Mouse (Mus musculus): ENCODE results near the gene Heyl.
A peak's percentile ranks its signal among the peaks of the same experiment; 100 is the strongest.

The Heyl gene

DNA sequence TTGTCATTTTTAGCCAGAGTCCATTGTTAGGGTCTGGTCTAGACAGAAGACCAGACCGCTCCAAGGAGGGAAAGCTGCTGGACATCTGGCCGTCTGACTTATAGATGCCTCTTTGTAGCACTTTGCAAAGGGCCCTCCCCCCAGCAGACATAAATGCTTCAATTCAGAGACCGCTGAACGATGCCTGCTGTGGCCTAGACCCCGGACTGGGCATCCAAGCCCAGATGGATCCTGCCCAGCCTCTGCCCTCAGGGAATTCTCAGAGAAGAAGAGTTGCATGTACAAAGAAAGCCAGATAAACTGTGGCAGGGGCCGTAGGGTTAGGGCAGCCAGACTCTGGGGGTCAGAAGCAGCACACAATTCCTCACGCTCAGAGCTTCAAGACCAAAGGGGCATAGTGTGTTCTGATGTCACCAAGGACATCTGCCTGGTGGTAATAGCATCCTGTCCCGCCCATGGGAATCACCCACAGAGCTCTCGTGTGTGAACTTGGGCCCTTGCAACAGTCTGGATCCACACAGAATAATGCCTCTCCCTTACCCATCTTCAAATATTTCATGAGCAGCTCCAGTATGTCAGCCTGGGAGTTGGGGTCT, 2.6 kb downstream of the Heyl start:
- DNase-seq: peak; percentile 54

DNA sequence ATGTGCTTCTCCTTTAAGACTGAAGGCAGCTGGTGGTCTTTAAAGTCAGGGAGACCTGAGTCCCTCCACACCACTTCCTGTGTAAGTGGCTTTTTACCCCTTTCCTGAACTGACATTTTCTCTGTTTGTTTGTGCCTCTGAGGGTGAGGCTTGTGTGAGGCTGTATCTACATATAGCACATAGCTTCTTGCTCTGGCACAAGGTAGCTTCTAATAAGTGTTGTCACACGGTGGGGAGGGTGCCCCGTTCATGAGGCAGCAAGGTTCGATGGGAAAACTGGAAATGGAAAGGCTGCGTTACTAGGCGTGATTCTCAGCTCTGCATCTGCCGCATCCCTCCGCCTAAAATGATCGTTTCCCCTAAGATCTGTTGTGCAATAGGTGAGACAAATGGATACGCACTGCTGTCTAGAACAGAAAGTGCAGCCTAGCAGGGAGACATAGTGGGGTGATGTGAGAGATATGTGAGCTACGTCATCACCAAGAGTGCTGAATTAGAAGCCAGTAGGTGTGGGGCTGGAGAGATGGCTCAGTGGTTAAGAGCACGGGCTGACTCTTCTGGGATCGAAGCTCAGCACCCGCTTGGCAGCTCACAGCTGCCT, 3.2 kb downstream of the Heyl start:
- no peak for DNase-seq

DNA sequence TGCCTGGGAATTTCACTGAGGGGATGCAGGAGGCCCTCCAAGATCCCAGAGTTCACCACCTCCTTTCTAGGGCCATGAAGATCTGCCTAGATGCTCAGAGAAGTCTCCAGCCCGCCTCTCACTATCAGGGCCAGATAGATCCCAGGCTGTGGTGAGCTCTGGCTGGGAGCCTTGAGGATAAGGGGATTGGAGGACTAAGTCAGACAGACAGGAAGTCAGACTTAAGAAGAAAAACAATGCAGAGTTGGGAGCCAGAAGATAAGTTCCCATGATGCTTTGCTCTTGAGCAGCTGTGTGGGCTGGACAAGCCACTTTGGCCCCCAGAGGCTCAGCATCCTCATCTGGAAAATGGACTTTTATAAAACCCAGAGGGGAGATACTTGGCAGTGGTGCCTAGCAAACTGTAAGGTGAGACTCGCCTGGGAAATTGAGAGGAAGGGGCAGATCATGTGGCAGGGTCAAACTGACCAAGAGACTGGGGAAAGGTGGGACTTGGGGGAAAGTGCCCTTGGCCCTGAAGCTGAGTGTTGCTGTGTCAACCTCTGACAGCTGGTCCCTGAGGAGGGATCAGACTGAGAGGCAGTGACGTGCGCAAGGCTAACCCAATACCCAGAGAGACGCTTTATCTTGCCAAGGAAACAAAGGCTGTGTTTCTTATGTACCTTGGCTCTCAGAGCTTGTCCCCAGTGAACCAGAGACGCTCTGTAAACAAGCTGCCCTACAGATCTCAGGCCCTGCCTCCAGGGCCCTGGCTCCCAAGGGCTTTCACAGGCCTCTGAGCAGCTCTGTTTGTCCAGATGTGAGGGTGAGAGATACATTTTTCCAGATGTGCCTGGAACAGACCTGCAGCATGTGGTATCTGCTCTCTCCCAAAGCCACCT, 4.3 kb downstream of the Heyl start:
- DNase-seq: peak; percentile 34

DNA sequence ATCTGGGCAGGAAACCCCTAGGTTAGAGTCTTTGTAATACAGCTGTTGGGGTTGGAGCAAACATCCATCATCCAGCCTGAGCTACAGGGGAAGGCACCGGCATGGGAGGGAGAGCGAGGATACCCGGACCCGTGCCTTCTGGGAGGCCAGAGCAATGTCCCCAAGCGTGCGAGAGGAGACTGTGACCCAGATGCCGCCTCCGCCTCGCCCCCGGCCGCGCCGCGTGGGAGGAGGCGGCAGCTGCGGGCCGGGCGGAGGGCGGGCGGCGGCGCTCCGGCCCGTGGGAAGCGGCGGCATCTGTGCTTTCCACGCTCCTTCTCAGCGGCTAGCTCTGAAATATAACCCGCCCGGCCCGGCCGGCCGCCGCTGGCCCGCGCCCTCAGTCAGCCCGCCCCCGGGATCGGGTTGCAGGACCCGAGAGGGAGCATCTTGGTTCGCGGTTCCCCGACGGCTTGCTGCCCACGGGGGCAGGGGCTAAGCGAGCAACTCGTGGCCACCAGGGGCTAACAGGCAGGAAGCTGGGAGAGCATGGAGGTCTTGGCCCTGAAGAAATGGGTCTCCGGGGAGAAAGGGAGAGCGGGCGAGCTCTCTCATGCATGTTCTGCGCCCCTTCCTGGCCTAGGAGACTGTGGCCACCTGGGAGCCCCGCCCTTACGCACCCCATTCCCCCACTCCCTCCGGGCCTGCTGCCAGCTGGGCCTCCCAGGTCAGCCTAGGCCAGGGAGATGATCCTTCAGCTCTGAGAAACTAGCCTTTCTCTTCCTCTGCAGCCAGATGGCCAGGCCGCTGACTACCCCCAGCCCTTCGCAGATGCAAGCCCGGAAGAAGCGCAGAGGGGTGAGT, 6.2 kb downstream of the Heyl start:
- peak; percentile 83 for DNase-seq

DNA sequence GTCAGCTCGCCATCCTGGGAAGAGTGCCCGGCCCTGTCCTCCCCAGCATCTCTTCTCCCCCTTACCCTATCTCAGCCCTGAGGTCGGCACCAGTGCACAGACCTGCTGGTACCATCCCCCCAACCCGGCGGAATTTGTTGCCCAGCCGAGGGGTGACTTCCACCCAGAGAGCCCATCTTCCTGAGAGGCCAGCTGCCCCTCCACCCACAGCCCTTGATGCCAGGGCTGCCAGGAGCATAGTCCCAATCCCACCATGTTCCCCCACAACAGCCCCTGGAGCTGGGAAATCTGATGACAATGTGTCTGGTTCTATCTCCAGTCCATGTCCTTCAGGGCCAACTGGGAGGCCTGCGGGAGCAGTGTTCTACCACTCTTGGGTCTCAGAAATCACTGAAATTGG, 12.9 kb downstream of the Heyl start:
- no peak for DNase-seq

DNA sequence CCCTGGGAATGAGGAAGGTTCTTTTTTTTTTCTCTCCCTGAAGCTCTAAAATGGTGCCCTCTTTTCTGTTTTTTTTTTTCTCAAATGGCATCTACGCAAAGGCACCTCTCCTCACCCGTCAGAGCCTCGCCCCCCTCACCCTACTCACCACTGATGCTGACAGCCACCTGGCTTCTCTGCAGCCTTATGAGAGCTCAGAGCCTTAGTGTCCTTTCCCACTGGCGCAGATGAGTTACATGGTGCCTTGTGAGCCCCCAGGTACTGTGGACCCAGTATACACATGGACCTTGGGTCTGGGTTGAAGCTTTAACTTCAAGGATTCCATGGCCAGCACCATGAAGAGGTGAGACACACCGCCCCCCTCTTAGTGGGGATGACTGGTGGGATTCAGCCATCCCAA, 13.3 kb downstream of the Heyl start:
- DNase-seq: no peak

DNA sequence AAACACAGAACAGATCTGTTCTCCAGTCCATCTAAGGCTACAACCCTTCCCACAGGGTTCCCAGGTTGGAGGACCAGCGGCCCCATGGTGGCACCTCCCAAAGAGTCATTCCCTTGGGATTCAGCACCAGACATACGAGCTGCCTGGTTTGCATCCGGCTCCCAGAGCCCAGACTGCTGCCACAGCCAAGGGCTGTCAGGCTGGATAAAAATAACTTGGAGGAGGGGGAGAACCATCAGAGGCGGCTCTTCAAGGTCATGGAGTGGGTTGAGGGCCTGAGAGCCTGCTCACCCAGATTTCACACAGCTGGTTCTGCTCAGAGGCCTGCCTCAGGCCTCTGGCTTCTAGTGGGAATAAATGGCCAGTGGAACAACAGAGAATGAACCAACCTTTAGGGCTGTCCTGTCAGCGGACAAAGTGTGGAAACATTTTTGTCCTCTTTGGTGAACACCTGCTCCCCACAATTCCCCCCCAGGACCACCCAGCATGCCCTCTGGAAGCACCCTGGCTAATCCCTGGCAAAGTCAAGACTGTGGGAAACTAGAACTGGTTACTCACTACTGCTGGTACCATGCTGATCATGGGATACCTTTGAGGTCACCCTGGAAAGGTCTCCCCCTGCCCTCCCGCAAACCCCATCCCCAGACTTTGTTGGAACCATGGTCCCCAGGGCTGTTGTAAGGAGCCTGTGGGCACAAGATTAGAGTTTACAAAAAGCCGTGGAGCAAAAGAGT, 14.0 kb downstream of the Heyl start:
- peak; percentile 39 for DNase-seq

DNA sequence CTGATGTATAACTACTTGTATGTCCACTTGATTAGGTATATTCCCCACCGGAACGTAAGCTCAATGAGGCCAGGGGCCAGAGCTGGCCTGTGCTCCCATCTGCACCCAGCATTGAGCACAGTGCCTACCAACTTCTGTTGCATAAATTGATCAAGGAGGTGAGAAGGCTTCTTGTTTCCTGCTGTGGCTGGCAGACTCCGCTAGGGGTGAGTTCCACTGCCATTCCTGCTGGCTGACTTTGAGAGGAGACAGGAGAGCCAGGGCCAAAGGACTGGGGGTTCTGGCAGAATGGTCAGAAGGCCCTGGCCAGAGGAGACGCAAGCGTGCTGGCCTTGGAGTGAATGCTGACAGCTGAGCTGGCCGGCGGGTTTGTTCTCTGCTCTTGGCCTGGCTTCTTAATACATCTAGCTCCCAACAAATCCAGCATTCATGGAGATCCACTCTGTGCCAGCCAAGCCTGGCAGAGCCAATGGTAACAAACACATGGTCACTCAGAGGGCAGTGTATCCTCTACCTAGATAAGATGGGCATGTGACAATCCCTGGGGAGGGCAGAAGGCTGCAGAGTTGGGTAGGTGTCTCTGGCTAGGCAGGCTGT, 15.7 kb downstream of the Heyl start:
- no peak for DNase-seq

DNA sequence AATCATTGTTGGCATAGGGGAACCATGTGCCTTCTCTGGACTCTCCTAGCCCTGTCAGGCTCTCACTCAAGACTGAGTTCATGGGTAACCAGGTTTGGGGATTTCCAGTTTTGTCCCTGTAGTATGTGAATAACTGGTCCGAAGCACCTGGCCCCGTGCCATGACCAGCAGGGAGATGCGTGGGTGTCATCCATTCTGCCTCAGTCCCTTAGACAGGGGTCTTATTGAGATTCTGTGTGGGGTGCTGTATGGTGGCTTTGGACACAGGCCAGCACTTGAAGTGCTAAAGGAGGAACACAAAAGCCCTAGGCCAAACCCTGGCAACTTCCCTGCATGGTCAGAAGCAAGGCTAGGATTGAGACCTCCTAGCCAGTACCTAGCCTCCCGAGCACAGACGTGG, 18.9 kb downstream of the Heyl start:
- no peak for DNase-seq

DNA sequence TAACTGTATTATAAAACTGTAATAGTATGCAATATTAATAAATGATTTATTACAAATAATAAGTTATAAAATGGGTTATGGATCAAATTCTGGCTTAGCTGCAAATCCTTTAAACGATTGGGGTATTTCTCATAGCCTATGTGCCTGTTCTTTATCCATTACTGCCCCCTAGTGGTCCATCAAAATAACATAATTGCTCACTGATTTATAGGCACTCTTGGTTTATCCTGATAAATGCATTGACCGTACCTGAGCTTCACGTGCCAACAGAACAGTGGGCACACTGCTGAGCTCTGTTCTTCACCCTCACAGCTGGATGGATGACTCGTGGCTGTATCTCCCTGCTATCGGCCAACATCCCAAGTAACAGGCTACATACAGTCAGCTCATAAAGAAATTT, 21.3 kb downstream of the Heyl start:
- DNase-seq: peak; percentile 72

DNA sequence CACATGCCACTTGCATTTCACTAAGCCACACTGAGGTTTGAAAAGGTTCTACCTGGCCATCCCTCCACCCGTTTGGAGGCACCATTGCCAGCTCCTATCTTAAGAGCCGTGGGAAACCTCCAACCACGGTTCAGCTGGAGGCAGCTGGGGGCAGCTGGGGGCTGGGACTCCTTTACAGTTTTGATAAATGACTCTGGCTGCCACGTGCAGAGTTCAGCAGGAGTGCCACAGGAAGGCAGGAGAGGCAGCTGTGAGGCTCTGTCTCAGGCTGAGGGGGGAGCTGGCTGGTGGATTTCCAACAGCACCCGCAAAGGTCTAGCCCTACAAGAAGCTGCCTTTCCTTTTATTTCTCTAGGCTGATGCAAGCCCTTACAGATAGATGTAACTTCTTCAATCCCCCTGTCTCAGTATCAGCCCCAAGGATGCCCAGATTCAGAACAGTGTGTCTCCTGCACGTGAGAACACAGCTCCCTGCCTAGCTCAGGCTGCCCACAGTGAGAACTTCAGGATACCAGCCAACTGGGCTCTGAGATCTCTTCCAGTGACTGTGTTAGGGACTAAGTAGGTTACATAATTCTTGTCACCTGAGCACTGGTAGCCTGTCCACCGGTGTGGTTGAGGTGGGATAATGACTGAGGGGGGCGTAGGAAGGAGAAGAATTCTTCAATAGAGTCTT, 26.9 kb downstream of the Heyl start:
- peak; percentile 79 for DNase-seq

DNA sequence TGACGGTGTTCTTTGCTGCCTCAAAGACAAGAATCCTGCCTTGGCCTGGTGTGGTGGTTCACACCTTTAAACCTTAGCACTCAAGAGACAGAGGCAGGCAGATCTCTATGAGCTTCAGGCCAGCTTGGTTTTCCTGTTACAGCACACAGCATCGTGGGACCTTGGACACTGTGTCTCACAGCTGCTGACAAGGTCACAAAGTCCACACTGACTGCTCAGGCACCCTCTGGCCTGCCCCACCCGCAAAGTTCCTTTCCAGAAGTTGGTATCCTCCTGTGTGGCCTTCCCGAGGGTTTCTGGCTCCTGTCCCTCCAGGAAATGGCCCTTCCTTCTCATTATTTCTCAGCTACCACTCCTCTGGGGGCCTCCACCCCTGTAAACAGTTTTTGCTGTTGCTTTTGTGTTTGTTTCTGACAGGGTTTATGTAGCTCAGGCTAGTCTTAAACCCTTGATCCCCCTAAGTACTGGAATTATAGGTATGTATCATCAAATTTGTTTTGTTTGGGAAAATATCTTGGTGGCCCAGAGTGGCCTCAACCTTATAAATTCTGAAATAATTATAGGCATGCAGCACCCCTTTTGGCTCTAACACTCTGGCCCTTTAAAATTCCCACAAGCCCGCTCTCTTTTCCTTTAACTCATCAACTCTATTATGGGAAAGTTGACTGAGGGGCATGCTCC, 28.5 kb downstream of the Heyl start, which contains the start of gene Pabpc4:
TSS of gene Pabpc4 (plus strand) at position 631 of the 681 bp plus-strand sequence.
- DNase-seq: no peak

DNA sequence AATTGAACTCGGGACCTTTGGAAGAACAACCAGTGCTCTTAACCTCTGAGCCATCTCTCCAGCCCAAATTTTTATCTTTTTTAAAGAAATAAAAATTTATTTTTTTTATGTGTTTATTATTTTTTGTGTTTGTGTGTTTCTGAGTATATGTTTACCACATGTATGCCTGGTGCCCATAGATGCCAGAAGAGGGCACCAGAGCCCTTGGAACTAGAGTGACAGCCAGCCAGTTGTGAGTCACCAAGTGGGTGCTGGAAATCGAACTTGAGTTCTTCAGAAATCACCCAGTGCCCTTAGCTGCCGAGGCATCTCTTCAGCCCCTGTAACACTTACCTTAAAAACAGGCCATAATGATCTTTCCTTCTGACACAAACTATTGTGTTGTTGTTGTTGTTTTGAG, 37.7 kb downstream of the Heyl start:
- no peak for DNase-seq

DNA sequence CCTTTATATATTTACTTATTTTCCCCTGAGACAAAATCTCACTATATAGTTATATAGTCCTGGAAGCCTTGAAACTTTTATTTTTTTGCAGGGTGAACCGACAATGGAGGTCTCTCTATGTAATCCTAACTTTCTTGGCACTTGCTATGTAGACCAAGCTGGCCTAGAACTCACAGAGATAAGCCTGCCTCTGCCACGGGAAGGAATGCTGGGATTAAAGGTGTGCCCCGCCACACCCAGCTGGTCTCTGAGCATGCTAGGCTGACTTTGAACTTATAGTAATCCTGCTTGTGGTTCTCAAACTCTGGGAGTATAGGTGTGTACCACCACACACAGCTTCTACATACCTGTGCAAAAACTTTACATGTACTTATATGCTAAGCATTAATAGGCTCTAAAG, 46.8 kb downstream of the Heyl start:
- DNase-seq: no peak

DNA sequence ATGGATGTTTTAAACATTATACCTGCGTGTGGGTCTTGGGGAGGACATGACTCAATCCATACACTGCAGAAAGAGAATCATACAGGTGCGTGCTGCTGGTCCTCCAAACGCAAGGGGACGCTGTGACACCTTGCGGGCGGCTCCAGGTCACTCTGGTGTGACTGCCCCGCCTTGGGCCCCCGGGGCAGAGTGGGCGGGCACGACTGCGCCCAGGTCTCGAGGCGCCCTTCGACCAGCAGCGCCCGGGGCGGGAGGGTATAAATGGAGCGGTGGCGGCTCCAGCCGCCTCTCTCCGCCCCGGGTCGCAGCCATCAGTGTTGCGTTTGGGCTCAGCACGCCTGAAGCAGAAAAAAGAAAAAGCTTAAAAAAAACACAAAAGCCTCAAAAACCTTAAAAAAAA, 49.1 kb downstream of the Heyl start:
- DNase-seq: peak; percentile 95

DNA sequence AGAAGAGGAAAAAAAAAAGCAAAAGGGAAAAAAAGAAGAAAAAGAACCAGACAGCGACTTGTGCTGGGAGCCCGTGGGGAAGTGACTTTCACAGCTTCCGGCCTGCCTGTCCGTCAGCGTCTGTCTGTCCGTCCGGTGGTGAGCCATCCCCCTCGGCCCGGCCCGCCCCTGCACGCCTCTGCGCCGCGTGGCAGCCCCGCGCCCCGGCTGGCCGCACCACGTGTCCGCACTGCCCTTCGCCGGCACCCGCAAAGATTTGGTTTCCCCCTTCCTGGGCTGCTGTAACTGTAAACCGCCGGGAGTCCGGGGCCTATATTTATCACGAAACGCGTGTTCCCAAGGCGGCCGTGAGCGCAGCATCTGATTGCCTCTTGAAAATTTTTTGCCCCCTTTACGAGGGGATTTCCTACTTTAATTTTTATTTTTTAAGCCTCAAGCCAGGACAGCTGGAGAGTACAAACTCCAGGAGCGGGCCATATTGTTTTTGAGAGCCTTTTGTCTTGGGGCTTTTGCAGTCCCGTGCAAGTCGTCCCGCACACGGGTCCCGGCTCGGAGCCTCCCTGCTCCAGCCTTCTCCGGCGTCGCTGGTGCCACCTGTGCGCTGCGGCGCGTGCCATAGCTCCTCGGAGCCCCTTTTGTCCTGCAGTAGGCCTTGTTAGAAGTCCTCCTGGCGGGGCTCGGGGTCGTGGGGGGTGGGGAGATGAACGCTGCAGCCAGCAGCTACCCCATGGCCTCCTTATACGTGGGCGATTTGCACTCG, 49.7 kb downstream of the Heyl start:
- DNase-seq: peak; percentile 32

DNA sequence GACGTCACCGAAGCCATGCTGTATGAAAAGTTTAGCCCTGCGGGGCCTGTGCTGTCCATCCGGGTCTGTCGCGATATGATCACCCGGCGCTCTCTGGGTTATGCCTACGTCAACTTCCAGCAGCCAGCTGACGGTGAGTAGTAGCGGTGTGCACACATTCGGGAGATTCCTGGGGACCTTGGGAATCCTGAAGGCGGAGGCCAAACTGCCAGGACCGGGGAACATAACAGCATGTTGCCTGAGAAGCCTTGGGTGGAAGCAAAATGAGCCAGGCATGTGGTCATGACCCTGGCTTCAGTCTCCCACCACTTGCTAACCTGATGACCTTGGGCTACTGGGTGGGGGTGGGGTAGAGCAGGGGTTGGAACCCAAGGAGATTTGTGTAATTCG, 50.3 kb downstream of the Heyl start:
- peak; percentile 35 for DNase-seq

DNA sequence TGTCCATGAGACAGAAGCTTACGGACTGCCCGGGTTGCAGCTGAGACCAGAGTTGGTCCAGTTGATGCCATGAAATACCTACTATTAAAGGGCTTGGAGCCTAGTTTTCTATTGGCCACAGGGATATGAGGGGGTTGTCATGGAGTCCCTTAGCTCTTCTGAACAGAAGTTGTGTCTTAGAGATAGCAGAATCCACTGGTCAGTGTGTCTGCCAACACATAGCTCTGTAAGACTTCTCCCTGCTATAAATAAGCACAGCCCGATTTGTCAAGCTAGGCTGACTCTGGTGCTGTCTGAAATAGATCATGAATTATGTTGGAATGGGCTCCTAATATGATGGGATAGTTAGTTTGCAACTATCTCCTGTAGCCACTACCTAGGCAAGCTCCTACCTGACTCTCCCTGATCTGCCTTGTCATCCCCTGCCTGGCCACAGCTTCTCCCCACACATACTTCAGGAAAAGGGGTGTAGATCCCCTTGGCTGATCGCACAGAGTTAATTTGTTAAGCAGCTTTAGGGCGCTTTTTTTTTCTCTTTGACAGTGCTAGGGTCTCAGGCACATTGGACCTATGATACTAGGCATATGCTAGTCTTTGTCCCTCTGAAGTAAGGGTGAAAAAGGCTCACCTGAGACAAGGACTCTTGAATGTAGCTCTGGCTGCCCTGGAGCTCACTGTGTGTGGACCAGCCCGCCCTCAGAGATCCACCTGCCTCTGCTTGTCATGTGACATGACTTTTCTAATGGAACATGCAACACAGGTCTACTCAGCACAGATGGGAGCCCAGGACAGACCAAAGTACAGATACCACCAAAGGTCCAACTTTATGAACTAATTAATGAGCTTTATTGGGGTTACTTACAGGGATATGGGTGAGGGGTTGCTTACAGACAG, 51.6 kb downstream of the Heyl start:
- DNase-seq: no peak

DNA sequence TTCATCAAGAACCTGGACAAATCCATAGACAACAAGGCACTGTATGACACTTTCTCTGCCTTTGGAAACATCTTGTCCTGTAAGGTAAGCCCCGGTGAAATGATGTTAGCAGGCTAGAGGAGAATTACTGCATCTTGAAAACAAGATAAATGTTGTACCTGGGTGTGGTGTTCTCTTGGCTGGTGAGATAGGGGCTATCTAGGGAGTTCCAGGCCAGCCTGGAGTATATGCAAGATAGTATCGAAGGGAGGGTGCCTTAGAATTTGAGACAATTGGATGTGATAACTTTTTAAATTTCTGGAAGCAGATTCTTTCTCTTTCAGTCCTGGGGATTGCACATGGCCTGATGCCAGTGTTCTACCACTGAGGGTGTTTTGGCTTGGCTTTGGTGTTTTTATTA, 53.4 kb downstream of the Heyl start:
- no peak for DNase-seq

Measured in embryo, embryonic 11 days (tissue).